Mouse (Mus musculus): Measurements from ENCODE around the gene Catsper3. TPM values are rescaled to one million over a fixed set of nuclear protein-coding genes. Genes with fewer than 3 reads are reported as not detected.

Gene Catsper3
- polyA plus RNA-seq, 1 experiment from 2014 or later, result not detected

DNA sequence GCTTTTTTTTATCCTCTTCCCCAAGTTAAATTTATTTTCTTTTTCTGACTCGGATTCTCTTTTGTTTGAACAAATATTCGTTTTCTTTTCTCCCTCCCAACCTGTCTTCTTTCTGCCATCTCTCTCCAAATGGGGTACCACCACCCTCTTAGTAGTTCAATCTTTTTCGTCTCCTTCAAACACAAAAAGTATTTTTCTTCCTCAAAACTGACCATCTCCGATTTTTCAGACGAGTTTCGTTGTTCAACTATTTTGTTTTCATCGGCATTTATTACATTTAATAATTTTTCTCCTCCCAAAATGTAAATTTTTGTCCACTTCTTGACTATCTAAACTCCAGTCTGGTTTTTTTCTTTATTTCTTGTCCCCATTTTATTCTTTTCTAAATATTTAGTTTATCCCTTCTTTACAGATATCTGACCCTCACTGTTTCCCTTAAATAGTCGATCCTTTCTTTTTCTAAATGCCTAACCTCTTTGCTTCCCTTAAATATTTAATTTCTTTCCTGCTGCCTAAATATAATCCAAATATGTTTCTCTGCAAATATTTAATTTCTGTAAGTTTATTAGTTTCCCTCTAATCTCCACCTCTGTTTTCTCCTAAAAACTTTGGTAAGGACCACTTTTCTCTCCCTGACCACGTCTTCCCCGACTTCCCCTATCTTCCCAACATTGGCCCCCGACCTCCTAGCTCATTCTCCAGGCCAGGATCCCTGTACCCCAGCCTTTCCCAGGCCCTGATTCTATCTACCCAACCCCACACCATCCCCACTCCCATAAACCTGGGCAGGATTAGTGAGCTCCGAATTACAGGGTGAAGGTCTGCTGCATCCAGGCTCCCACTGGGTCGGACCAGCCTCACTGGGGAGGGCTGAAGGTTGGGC lies 42.7 kb downstream of the Catsper3 start:
- H3K9me3 ChIP-seq (replicated peaks), result no peaks in the 10 kb centered on the region
- 0 out of 2 replicates have a peak overlapping the region, but pooled peaks have one; percentile 42 for H3K9ac ChIP-seq
- 15% methylated on average over 13 of the region's 13 CpGs for WGBS
- no peak overlapping the region for H3K27ac ChIP-seq (replicated peaks)
- no peak for ATAC-seq (ENCODE audit: insufficient number of reproducible peaks, low FRiP score, low TSS enrichment, low read depth)
- H3K4me1 ChIP-seq, result peaks cover 54% of the 10 kb centered on the region
- H3K4me2 ChIP-seq (replicated peaks), result peak overlapping the region; percentile 39
- H3K27me3 ChIP-seq, result peaks cover 88% of the 10 kb centered on the region
- H3K36me3 ChIP-seq, result no peaks in the 10 kb centered on the region
- peak overlapping the region; percentile 48 for H3K4me3 ChIP-seq (replicated peaks)

- peak overlapping the region; percentile 48 for H3K4me3 ChIP-seq (replicated peaks)
- H3K27ac ChIP-seq (replicated peaks), result 0 out of 2 replicates have a peak overlapping the region, but pooled peaks have one; percentile 28
- peaks cover 88% of the 10 kb centered on the region for H3K27me3 ChIP-seq
- H3K36me3 ChIP-seq, result no peaks in the 10 kb centered on the region
- H3K4me2 ChIP-seq (replicated peaks), result peak overlapping the region; percentile 39
- H3K4me1 ChIP-seq, result peaks cover 55% of the 10 kb centered on the region
- no peak for ATAC-seq (ENCODE audit: insufficient number of reproducible peaks, low FRiP score, low TSS enrichment, low read depth)
- no peaks in the 10 kb centered on the region for H3K9me3 ChIP-seq (replicated peaks)
- WGBS, result 11% methylated on average over 6 of the region's 6 CpGs
- H3K9ac ChIP-seq, result peak overlapping the region; percentile 42; the same call in 1 of the 2 replicates
These were observed 43.3 kb downstream of the Catsper3 start for GRCm38 (mm10) chr13:55827679-55828140.

DNA sequence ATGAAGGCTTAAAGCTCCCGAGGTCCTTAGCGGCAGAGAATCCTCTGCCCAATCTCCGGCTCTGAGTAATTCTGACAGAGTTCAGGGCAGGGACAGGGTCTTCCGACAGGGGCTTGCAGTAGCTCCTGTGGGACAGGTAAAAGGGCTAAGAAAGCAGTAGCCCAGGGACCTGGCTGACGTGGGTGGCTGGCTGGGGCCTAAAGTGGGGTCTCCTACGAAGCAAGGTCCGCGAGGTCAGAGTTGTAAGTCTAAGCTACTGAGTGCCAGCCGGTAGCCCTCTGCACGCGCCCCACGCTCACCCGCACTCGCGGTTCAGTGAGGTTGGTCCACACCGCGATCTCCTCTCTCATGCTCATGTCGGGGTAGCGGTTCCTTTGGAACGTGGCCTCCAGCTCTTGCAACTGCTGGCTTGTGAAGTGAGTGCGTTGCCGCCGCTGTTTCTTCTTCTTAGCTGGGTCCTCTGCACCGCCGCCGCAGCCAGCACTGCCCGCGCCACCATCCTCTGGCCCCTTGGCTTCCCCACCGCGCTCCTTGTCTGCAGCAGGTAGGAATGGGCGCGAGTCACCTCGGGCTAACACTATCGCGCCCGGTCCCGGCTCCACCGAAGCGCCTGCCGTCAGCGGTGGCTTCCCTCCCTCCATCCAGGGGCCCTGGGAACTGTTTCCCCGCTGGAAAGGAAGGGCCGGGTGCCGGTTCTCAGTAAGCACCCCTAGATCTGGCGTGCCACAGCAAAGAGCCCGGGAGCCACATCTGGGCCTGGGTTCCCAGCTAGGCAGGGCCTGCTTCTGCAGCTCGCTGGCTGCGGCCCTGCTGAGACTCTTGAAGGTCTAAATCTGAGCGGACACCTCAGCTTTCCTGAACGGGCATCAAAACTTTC lies 44.0 kb downstream of the Catsper3 start:
- peak overlapping the region; percentile 42 for H3K9ac ChIP-seq
- H3K4me1 ChIP-seq, result peaks cover 55% of the 10 kb centered on the region
- ATAC-seq (ENCODE audit: insufficient number of reproducible peaks, low FRiP score, low TSS enrichment, low read depth), result no peak
- H3K4me2 ChIP-seq (replicated peaks), result peak overlapping the region; percentile 39
- 5% methylated on average over 50 of the region's 50 CpGs for WGBS
- H3K36me3 ChIP-seq, result no peaks in the 10 kb centered on the region
- 0 out of 2 replicates have a peak overlapping the region, but pooled peaks have one; percentile 28 for H3K27ac ChIP-seq (replicated peaks)
- peaks cover 88% of the 10 kb centered on the region for H3K27me3 ChIP-seq
- H3K9me3 ChIP-seq (replicated peaks), result no peaks in the 10 kb centered on the region
- H3K4me3 ChIP-seq (replicated peaks), result peak overlapping the region; percentile 48

GRCm38 (mm10) chr13:55829018-55829655 lies 44.8 kb downstream of the Catsper3 start:
- H3K4me3 ChIP-seq (replicated peaks), result peak overlapping the region; percentile 48

GRCm38 (mm10) chr13:55830081-55830832 lies 45.9 kb downstream of the Catsper3 start:
- H3K9ac ChIP-seq, result peak overlapping the region; percentile 57
- peak overlapping the region; percentile 48 for H3K4me3 ChIP-seq (replicated peaks)
- H3K9me3 ChIP-seq (replicated peaks), result no peaks in the 10 kb centered on the region
- peak overlapping the region; percentile 56 for H3K4me2 ChIP-seq (replicated peaks)
- H3K27me3 ChIP-seq, result peaks cover 84% of the 10 kb centered on the region
- no peaks in the 10 kb centered on the region for H3K36me3 ChIP-seq
- H3K4me1 ChIP-seq, result peaks cover 47% of the 10 kb centered on the region
- WGBS, result under 1% methylated on average over 48 of the region's 48 CpGs
- ATAC-seq (ENCODE audit: insufficient number of reproducible peaks, low FRiP score, low TSS enrichment, low read depth), result no peak
- H3K27ac ChIP-seq (replicated peaks), result peak overlapping the region; percentile 80

More at GRCm38 (mm10) chr13:55829018-55829655, 44.8 kb downstream of the Catsper3 start:
- no peak for ATAC-seq (ENCODE audit: insufficient number of reproducible peaks, low FRiP score, low TSS enrichment, low read depth)
- Histone ChIP-seq H3K4me1 (peaks cover 50% of the 10 kb centered on the region), H3K27me3 (peaks cover 88% of the 10 kb centered on the region), H3K36me3 (no peaks in the 10 kb centered on the region), H3K4me2 (replicated peaks) (peak overlapping the region; percentile 39), H3K9me3 (replicated peaks) (no peaks in the 10 kb centered on the region), H3K9ac (no peak overlapping the region), H3K27ac (replicated peaks) (0 out of 2 replicates have a peak overlapping the region, but pooled peaks have one; percentile 28)
- WGBS, result 13% methylated on average over 12 of the region's 12 CpGs

DNA sequence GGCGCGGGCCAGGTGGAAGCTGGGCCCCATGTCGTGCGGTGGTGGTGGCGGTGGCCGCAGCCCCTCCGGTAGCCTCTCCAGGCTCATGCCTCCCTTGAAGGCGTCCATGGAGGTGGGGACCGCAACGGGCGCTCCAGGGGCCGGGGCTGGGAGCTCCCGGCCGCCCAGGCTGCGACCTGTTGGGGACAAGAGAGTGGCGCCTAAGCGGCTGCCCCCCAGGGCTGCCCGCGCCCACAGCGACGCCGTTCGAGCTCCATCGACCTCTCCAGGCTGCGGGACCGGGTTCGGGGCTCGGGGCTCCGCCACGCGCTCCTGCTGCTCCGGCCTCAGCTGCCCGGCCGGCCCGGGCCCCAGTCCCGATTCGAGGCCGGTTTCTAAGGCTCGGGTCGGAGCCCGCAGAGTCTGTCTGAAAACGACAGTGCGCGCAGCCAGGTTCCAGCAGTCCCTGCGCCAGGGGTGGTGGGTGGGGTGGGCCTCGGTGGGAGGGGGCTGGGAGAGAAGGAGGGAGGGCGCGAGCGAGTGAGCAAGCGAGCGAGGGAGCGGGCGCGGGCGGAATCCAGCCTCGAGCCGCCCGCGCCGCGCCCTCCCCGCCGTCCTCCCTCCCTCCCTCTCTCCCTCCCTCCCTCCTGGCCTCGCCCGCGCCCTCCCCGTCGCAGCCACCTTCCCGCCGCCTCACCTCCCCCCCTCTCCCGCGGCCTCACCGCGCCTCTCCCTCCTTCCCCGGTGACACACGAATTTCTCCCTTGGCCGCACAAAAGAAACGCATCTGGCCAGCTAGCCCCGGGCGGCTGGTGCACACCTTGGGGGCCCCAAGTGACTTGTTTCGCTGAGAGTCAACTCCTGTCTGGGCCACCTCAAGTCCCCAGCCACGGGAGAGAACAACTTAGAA lies 46.7 kb downstream of the Catsper3 start:
- H3K4me1 ChIP-seq, result peaks cover 47% of the 10 kb centered on the region
- no peaks in the 10 kb centered on the region for H3K36me3 ChIP-seq
- peak; percentile 65; the same call in 1 of the 2 replicates for ATAC-seq (ENCODE audit: insufficient number of reproducible peaks, low FRiP score, low TSS enrichment, low read depth)
- H3K4me2 ChIP-seq (replicated peaks), result peak overlapping the region; percentile 56
- H3K27me3 ChIP-seq, result peaks cover 76% of the 10 kb centered on the region
- peak overlapping the region; percentile 80 for H3K27ac ChIP-seq (replicated peaks)
- WGBS, result under 1% methylated on average over 60 of the region's 82 CpGs
- peak overlapping the region; percentile 57 for H3K9ac ChIP-seq
- H3K4me3 ChIP-seq (replicated peaks), result peak overlapping the region; percentile 48
- no peaks in the 10 kb centered on the region for H3K9me3 ChIP-seq (replicated peaks)

- WGBS, result 5% methylated on average over 25 of the region's 25 CpGs
- Histone ChIP-seq H3K4me2 (replicated peaks) (peak overlapping the region; percentile 56), H3K4me3 (replicated peaks) (peak overlapping the region; percentile 48), H3K4me1 (peaks cover 46% of the 10 kb centered on the region), H3K27ac (replicated peaks) (peak overlapping the region; percentile 58), H3K27me3 (peaks cover 71% of the 10 kb centered on the region), H3K9me3 (replicated peaks) (no peaks in the 10 kb centered on the region), H3K9ac (peak overlapping the region; percentile 1; the same call in 1 of the 2 replicates), H3K36me3 (no peaks in the 10 kb centered on the region)
- ATAC-seq (ENCODE audit: insufficient number of reproducible peaks, low FRiP score, low TSS enrichment, low read depth), result no peak
These were observed 47.4 kb downstream of the Catsper3 start for GRCm38 (mm10) chr13:55831722-55832160.

DNA sequence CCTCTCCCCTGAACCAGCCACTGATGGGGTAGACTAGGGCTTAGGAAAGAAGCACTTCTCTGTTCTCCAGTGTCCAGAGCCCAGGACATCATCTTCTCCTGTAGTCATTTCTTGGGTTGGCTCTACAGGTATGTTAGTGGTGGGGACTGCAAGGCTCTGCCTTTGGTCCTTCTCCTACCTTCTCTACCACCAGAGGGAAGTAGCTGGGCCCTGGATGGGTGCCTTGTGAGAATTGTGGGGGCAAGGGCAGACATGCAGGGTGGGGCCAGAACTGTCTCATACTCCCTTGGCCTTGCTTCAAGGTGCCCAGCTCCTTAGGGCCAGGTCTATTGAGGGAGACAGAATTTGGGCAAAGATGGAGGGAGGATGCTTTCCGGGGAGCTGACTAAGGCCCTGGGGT lies 48.2 kb downstream of the Catsper3 start:
- Histone ChIP-seq H3K9ac (no peak overlapping the region), H3K36me3 (no peaks in the 10 kb centered on the region), H3K4me3 (replicated peaks) (0 out of 2 replicates have a peak overlapping the region, but pooled peaks have one; percentile 48), H3K27ac (replicated peaks) (peak overlapping the region; percentile 58; the same call in 1 of the 2 replicates), H3K4me1 (peaks cover 46% of the 10 kb centered on the region), H3K4me2 (replicated peaks) (no peak overlapping the region), H3K27me3 (peaks cover 67% of the 10 kb centered on the region), H3K9me3 (replicated peaks) (no peaks in the 10 kb centered on the region)
- 45% methylated on average over 1 of the region's 1 CpGs for WGBS
- ATAC-seq (ENCODE audit: insufficient number of reproducible peaks, low FRiP score, low TSS enrichment, low read depth), result no peak

DNA sequence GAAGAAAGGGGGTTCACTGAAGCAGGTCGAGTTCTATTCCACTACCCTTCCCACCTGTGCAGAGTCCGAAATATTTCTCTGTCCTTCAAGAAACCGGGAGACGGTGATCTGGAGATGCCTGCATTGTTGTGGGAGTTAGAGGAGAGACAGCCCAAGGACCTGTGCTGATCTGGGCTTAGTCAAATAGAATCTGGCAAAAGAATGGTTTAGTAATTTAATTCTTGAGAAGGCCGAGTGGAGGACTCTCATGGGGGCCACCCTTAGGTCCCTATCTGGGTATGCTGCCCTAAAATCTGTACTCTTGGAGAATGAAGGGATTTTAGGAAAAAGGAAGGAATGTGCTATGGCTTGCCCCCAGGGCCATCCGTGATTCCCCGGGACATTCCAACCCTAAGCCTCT lies 49.6 kb downstream of the Catsper3 start:
- H3K4me2 ChIP-seq (replicated peaks), result no peak overlapping the region
- H3K36me3 ChIP-seq, result no peaks in the 10 kb centered on the region
- no peak overlapping the region for H3K27ac ChIP-seq (replicated peaks)
- no peak for ATAC-seq (ENCODE audit: insufficient number of reproducible peaks, low FRiP score, low TSS enrichment, low read depth)
- no peak overlapping the region for H3K9ac ChIP-seq
- WGBS, result 10% methylated on average over 7 of the region's 7 CpGs
- 0 out of 2 replicates have a peak overlapping the region, but pooled peaks have one; percentile 36 for H3K4me3 ChIP-seq (replicated peaks)
- no peaks in the 10 kb centered on the region for H3K9me3 ChIP-seq (replicated peaks)
- peaks cover 35% of the 10 kb centered on the region for H3K4me1 ChIP-seq
- peaks cover 54% of the 10 kb centered on the region for H3K27me3 ChIP-seq

Data from embryonic facial prominence, embryonic 15.5 days (tissue).